Mouse (Mus musculus): Measurements from ENCODE around the gene Mon2. TPM values are rescaled to one million over a fixed set of nuclear protein-coding genes. Genes with fewer than 3 reads are reported as not detected.

Mon2 gene
- polyA plus RNA-seq, 1 experiment, result 42.6 TPM

GRCm38 (mm10) chr10:122986320-122987225 is 89.7 kb downstream of the Mon2 start:
- peak overlapping the region; percentile 70 for H3K4me3 ChIP-seq (ENCODE audit: insufficient read depth, low read depth, low read length)
- 6% methylated on average over 54 of the region's 54 CpGs for WGBS
- H3K36me3 ChIP-seq (ENCODE audit: control insufficient read depth, insufficient read depth, low read length), result no peaks in the 10 kb centered on the region

GRCm38 (mm10) chr10:122985515-122986319 is 90.6 kb downstream of the Mon2 start:
- H3K4me3 ChIP-seq (ENCODE audit: insufficient read depth, low read depth, low read length), result peak overlapping the region; percentile 70
- peaks cover 3% of the 10 kb centered on the region; the same call in 1 of the 2 replicates for H3K4me1 ChIP-seq (ENCODE audit: control insufficient read depth, insufficient read depth, low read length)
- no peaks in the 10 kb centered on the region for H3K36me3 ChIP-seq (ENCODE audit: control insufficient read depth, insufficient read depth, low read length)
- DNase-seq, result peak; percentile 87
- H3K27ac ChIP-seq (ENCODE audit: insufficient read depth, low read depth, low read length), result peak overlapping the region; percentile 100
- TF ChIP-seq POLR2A (IDR thresholded peaks at IDR 0.05; ENCODE audit: low read depth, low read length) (no peak), CTCF (conservative IDR thresholded peaks at IDR 0.05; ENCODE audit: insufficient read depth, insufficient read length, low read depth, low read length) (no peak)
- WGBS, result 5% methylated on average over 97 of the region's 115 CpGs
- no peaks in the 10 kb centered on the region for H3K27me3 ChIP-seq (replicated peaks; ENCODE audit: control insufficient read depth, insufficient read depth, low read length)

More at GRCm38 (mm10) chr10:122986320-122987225, 89.7 kb downstream of the Mon2 start:
- TF ChIP-seq POLR2A (IDR thresholded peaks at IDR 0.05; ENCODE audit: low read depth, low read length) (no peak), CTCF (conservative IDR thresholded peaks at IDR 0.05; ENCODE audit: insufficient read depth, insufficient read length, low read depth, low read length) (no peak)
- Histone ChIP-seq H3K27ac (ENCODE audit: insufficient read depth, low read depth, low read length) (peak overlapping the region; percentile 100), H3K4me1 (ENCODE audit: control insufficient read depth, insufficient read depth, low read length) (peaks cover 3% of the 10 kb centered on the region; the same call in 1 of the 2 replicates), H3K27me3 (replicated peaks; ENCODE audit: control insufficient read depth, insufficient read depth, low read length) (no peaks in the 10 kb centered on the region)
- peak; percentile 88 for DNase-seq

- peak; percentile 52 for DNase-seq
- TF ChIP-seq CTCF (conservative IDR thresholded peaks at IDR 0.05; ENCODE audit: insufficient read depth, insufficient read length, low read depth, low read length) (no peak), POLR2A (IDR thresholded peaks at IDR 0.05; ENCODE audit: low read depth, low read length) (no peak)
These were observed 91.1 kb downstream of the Mon2 start for GRCm38 (mm10) chr10:122985252-122985514.

GRCm38 (mm10) chr10:122984531-122985251 is 91.6 kb downstream of the Mon2 start:
- H3K27me3 ChIP-seq (replicated peaks; ENCODE audit: control insufficient read depth, insufficient read depth, low read length), result no peaks in the 10 kb centered on the region
- peak overlapping the region; percentile 88 for H3K27ac ChIP-seq (ENCODE audit: insufficient read depth, low read depth, low read length)
- H3K4me3 ChIP-seq (ENCODE audit: insufficient read depth, low read depth, low read length), result peak overlapping the region; percentile 70
- TF ChIP-seq POLR2A (IDR thresholded peaks at IDR 0.05; ENCODE audit: low read depth, low read length) (no peak), CTCF (conservative IDR thresholded peaks at IDR 0.05; ENCODE audit: insufficient read depth, insufficient read length, low read depth, low read length) (no peak)
- no peak for DNase-seq
- H3K36me3 ChIP-seq (ENCODE audit: control insufficient read depth, insufficient read depth, low read length), result no peaks in the 10 kb centered on the region
- peaks cover 3% of the 10 kb centered on the region; the same call in 1 of the 2 replicates for H3K4me1 ChIP-seq (ENCODE audit: control insufficient read depth, insufficient read depth, low read length)
- WGBS, result 6% methylated on average over 10 of the region's 10 CpGs

More at GRCm38 (mm10) chr10:122985252-122985514, 91.1 kb downstream of the Mon2 start:
- Histone ChIP-seq H3K4me1 (ENCODE audit: control insufficient read depth, insufficient read depth, low read length) (peaks cover 3% of the 10 kb centered on the region; the same call in 1 of the 2 replicates), H3K27ac (ENCODE audit: insufficient read depth, low read depth, low read length) (peak overlapping the region; percentile 88), H3K27me3 (replicated peaks; ENCODE audit: control insufficient read depth, insufficient read depth, low read length) (no peaks in the 10 kb centered on the region), H3K4me3 (ENCODE audit: insufficient read depth, low read depth, low read length) (peak overlapping the region; percentile 70), H3K36me3 (ENCODE audit: control insufficient read depth, insufficient read depth, low read length) (no peaks in the 10 kb centered on the region)
- 0% methylated on average over 37 of the region's 37 CpGs for WGBS

- H3K36me3 ChIP-seq (ENCODE audit: control insufficient read depth, insufficient read depth, low read length), result no peaks in the 10 kb centered on the region
- peak overlapping the region; percentile 24; the same call in 1 of the 2 replicates for H3K4me3 ChIP-seq (ENCODE audit: insufficient read depth, low read depth, low read length)
- no peak for TF ChIP-seq POLR2A (IDR thresholded peaks at IDR 0.05; ENCODE audit: low read depth, low read length)
- no peak for TF ChIP-seq CTCF (conservative IDR thresholded peaks at IDR 0.05; ENCODE audit: insufficient read depth, insufficient read length, low read depth, low read length)
- peak overlapping the region; percentile 64; the same call in 1 of the 2 replicates for H3K27ac ChIP-seq (ENCODE audit: insufficient read depth, low read depth, low read length)
- DNase-seq, result no peak
- peaks cover 3% of the 10 kb centered on the region; the same call in 1 of the 2 replicates for H3K4me1 ChIP-seq (ENCODE audit: control insufficient read depth, insufficient read depth, low read length)
- 55% methylated on average over 10 of the region's 10 CpGs for WGBS
- no peaks in the 10 kb centered on the region for H3K27me3 ChIP-seq (replicated peaks; ENCODE audit: control insufficient read depth, insufficient read depth, low read length)
These were observed 92.5 kb downstream of the Mon2 start for GRCm38 (mm10) chr10:122983579-122984530.

All from kidney, adult 2 months (tissue).